Mouse (Mus musculus) gastrocnemius, adult 18-20 months (tissue): ENCODE data around the gene Tmem200c. TPM values are rescaled to one million over a fixed set of nuclear protein-coding genes. Genes with fewer than 3 reads are reported as not detected.

Source experiments
- total RNA-seq, 2 experiments: library from RNA; stranded (reverse); gene quantifications; 2 replicates each; pipeline ENCODE4 v1.2.3; 2021

Tmem200c gene
- total RNA-seq, 2 experiments from 2014 or later = 0.07 to 0.59 TPM

Other genes starting within 250 kb of the Tmem200c start
- gene Epb41l3, start 249.1 kb downstream of the Tmem200c start, total RNA-seq = 1 to 10 TPM; 1.8 to 2.6 TPM